Mouse (Mus musculus): ENCODE measurements around the gene Olfr629. TPM values are rescaled to one million over a fixed set of nuclear protein-coding genes. Genes with fewer than 3 reads are reported as not detected.
"Not testable (repeated sequence)": the region's sequence is repeated elsewhere in the genome, so short reads cannot be mapped to it uniquely, and the experiment has no call there.

Gene Olfr629
- polyA plus RNA-seq, 1 experiment: not detected

DNA sequence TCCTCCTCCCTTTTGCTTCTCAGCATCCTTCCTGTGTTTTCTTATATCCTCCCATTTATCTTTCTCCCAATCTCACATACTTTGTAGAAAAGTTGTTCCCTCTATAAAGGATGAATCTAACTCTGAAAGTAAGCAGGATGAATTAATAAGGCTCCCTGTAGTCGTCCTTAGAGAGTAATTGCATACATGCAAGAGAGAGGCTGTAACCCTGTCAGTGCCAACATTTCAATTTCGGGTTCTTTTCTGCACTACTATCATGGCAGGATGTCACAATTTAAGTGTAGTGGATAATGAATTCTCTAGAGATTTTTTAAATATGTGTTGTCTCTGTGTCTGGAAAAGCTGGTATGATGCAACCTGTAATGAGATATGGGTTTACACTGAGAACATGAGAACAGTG lies 12.5 kb upstream of the Olfr629 start, which contains the start of gene Olfr630:
Gene Olfr630 (minus strand): TSS at position 101 of the 400 bp plus-strand sequence.
- TF ChIP-seq CTCF (conservative IDR thresholded peaks at IDR 0.05; ENCODE audit: insufficient read depth, insufficient read length, low read depth, low read length): no peak
- TF ChIP-seq POLR2A (IDR thresholded peaks at IDR 0.05; ENCODE audit: low read depth, low read length): no peak
- no peaks in the 10 kb centered on the region for H3K36me3 ChIP-seq (ENCODE audit: control insufficient read depth, insufficient read depth, low read length)
- H3K27me3 ChIP-seq (replicated peaks; ENCODE audit: control insufficient read depth, insufficient read depth, low read length): no peaks in the 10 kb centered on the region
- DNase-seq: no peak
- H3K4me3 ChIP-seq (ENCODE audit: insufficient read depth, low read depth, low read length): no peak within 1 kb of the TSS
- WGBS: 37% methylated on average over 2 of the region's 2 CpGs
- H3K4me1 ChIP-seq (ENCODE audit: control insufficient read depth, insufficient read depth, low read length): no peaks in the 10 kb centered on the region
- H3K27ac ChIP-seq (ENCODE audit: insufficient read depth, low read depth, low read length): no peak within 1 kb of the TSS

DNA sequence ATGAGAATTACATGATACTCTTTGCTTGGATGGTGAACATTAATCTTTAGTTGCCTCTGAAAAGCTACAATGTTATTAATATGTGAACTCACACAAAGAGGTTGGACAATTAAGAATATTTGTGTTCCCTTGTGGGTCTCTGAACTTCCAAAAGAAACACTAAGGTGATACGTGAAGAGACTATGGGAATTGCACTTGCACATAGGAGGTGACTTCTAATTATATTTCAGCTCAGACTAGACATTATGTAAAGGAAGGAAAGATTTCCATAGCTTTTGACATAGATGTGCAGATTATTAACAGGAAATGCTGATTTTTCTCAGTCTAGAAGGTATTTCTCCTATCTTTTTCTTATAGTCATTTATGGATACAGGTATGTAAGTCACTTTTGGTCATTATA lies 14.7 kb downstream of the Olfr629 start, which contains the start of gene Olfr628:
Gene Olfr628 (plus strand): TSS at position 301 of the 400 bp plus-strand sequence.
- H3K4me1 ChIP-seq (ENCODE audit: control insufficient read depth, insufficient read depth, low read length): no peaks in the 10 kb centered on the region
- H3K4me3 ChIP-seq (ENCODE audit: insufficient read depth, low read depth, low read length): no peak within 1 kb of the TSS
- TF ChIP-seq POLR2A (IDR thresholded peaks at IDR 0.05; ENCODE audit: low read depth, low read length) (no peak), CTCF (conservative IDR thresholded peaks at IDR 0.05; ENCODE audit: insufficient read depth, insufficient read length, low read depth, low read length) (no peak)
- H3K36me3 ChIP-seq (ENCODE audit: control insufficient read depth, insufficient read depth, low read length): no peaks in the 10 kb centered on the region
- DNase-seq: no peak
- no peaks in the 10 kb centered on the region for H3K27me3 ChIP-seq (replicated peaks; ENCODE audit: control insufficient read depth, insufficient read depth, low read length)
- 89% methylated on average over 1 of the region's 1 CpGs for WGBS
- H3K27ac ChIP-seq (ENCODE audit: insufficient read depth, low read depth, low read length): no peak within 1 kb of the TSS

DNA sequence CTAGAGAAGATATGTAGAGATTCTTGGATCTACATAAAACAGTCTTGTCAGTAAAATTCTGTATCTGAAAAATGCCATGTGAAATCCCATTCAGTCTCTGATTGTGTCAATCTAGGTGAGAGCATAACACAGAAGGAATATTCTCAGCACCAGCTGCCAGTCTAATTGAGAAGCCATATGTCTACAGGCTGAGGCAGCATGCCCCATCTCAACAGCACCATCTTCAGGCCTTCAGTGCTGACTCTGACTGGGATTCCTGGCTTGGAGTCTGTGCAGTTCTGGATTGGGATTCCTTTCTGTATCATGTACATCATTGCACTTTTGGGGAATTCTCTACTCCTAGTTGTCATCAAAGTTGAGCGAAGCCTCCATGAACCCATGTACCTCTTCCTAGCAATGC lies 28.3 kb downstream of the Olfr629 start:
- DNase-seq; H3K4me1 ChIP-seq (ENCODE audit: control insufficient read depth, insufficient read depth, low read length); H3K4me3 ChIP-seq (ENCODE audit: insufficient read depth, low read depth, low read length); H3K27ac ChIP-seq (ENCODE audit: insufficient read depth, low read depth, low read length); H3K27me3 ChIP-seq (replicated peaks; ENCODE audit: control insufficient read depth, insufficient read depth, low read length); H3K36me3 ChIP-seq (ENCODE audit: control insufficient read depth, insufficient read depth, low read length): not testable (repeated sequence)
- WGBS: 94% methylated on average over 1 of the region's 1 CpGs

DNA sequence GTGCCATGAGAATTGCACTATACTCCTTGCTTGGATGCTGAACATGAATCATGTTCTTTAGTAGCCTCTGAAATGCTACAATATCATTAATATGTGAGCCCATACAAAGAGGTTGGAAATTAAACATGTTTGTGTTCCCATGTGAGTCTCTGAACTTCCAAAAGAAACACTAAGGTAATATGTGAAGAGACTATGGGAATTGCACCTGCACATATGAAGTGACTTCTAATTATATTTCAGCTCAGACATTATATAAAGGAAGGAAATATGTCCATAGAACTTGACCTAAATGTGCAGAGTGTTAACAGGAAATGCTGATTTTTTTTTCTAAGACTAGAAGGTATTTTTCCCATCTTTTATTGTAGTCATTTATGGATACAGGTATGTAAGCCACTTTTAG lies 30.4 kb downstream of the Olfr629 start, which contains the start of gene Olfr243:
Gene Olfr243 (plus strand): TSS at position 301 of the 400 bp plus-strand sequence.
- no peak for DNase-seq
- H3K27ac ChIP-seq (ENCODE audit: insufficient read depth, low read depth, low read length): no peak within 1 kb of the TSS
- H3K4me1 ChIP-seq (ENCODE audit: control insufficient read depth, insufficient read depth, low read length): no peaks in the 10 kb centered on the region
- no peaks in the 10 kb centered on the region for H3K27me3 ChIP-seq (replicated peaks; ENCODE audit: control insufficient read depth, insufficient read depth, low read length)
- H3K36me3 ChIP-seq (ENCODE audit: control insufficient read depth, insufficient read depth, low read length): no peaks in the 10 kb centered on the region
- TF ChIP-seq CTCF (conservative IDR thresholded peaks at IDR 0.05; ENCODE audit: insufficient read depth, insufficient read length, low read depth, low read length) (no peak), POLR2A (IDR thresholded peaks at IDR 0.05; ENCODE audit: low read depth, low read length) (no peak)
- H3K4me3 ChIP-seq (ENCODE audit: insufficient read depth, low read depth, low read length): no peak within 1 kb of the TSS

DNA sequence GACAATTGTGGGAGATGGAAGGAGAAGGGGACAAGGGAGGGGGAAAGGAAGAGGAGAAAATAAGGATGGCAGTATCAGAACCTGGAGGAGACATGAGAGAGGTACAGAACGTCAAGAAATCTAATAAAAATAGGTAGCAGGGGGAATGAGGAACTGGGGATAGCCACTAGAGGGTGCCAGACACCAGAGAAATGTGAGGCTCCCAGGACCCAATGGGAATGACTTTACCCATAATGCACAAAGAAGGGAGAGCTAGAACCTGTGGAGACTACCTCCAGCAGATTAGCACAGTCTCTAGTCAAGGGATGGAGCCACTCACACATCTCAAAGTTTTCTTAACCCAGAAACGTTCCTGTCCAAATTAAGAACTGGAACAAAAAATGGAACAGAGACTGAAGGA lies 32.7 kb downstream of the Olfr629 start:
- Histone ChIP-seq H3K36me3 (ENCODE audit: control insufficient read depth, insufficient read depth, low read length) (no peaks in the 10 kb centered on the region), H3K27ac (ENCODE audit: insufficient read depth, low read depth, low read length) (no peak overlapping the region), H3K4me3 (ENCODE audit: insufficient read depth, low read depth, low read length) (no peak overlapping the region), H3K27me3 (replicated peaks; ENCODE audit: control insufficient read depth, insufficient read depth, low read length) (no peaks in the 10 kb centered on the region), H3K4me1 (ENCODE audit: control insufficient read depth, insufficient read depth, low read length) (no peaks in the 10 kb centered on the region)
- 26% methylated on average over 2 of the region's 2 CpGs for WGBS
- peak; percentile 28; the same call in 1 of the 2 replicates for TF ChIP-seq CTCF (conservative IDR thresholded peaks at IDR 0.05; ENCODE audit: insufficient read depth, insufficient read length, low read depth, low read length)
- no peak for TF ChIP-seq POLR2A (IDR thresholded peaks at IDR 0.05; ENCODE audit: low read depth, low read length)
- no peak for DNase-seq

DNA sequence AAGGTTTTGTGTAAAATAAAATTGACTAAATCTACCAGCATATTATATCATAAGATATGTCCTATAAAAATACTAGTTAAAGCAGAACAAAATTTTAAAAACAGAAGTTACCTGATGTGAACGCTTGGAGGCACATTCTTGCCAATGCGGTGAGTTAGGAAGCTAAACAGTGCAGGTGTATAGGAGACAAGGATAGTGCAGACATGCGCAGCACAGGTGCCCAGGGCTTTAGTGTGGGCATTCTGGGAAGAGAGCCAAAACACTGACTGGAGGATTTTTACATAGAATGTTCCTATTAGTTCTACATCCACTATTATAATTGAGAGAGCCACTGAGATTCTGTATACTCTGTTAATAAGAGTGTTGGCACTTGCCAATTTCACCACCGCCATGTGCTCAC lies 45.3 kb downstream of the Olfr629 start:
- WGBS: 87% methylated on average over 4 of the region's 4 CpGs
- Histone ChIP-seq H3K4me3 (ENCODE audit: insufficient read depth, low read depth, low read length) (no peak overlapping the region), H3K4me1 (ENCODE audit: control insufficient read depth, insufficient read depth, low read length) (no peaks in the 10 kb centered on the region), H3K36me3 (ENCODE audit: control insufficient read depth, insufficient read depth, low read length) (no peaks in the 10 kb centered on the region), H3K27me3 (replicated peaks; ENCODE audit: control insufficient read depth, insufficient read depth, low read length) (no peaks in the 10 kb centered on the region), H3K27ac (ENCODE audit: insufficient read depth, low read depth, low read length) (no peak overlapping the region)
- no peak for TF ChIP-seq POLR2A (IDR thresholded peaks at IDR 0.05; ENCODE audit: low read depth, low read length)
- no peak for TF ChIP-seq CTCF (conservative IDR thresholded peaks at IDR 0.05; ENCODE audit: insufficient read depth, insufficient read length, low read depth, low read length)
- no peak for DNase-seq

Other genes with a start within 250 kb of the Olfr629 start
- not detected in 2 replicates for gene Olfr609, start 246.9 kb downstream of the Olfr629 start, polyA plus RNA-seq (2012; rRNA removed)
- gene Olfr610, start 232.8 kb downstream of the Olfr629 start, polyA plus RNA-seq (2012; rRNA removed): not detected in 2 replicates
- not detected in 2 replicates for gene Olfr611, start 224.1 kb downstream of the Olfr629 start, polyA plus RNA-seq (2012; rRNA removed)
- not detected in 2 replicates for gene Olfr612, start 202.2 kb downstream of the Olfr629 start, polyA plus RNA-seq (2012; rRNA removed)
- not detected in 2 replicates for gene Olfr613, start 196.9 kb downstream of the Olfr629 start, polyA plus RNA-seq (2012; rRNA removed)
- not detected in 2 replicates for gene Olfr615, start 188.9 kb downstream of the Olfr629 start, polyA plus RNA-seq (2012; rRNA removed)
- gene Olfr616, start 175.8 kb downstream of the Olfr629 start, polyA plus RNA-seq (2012; rRNA removed): not detected in 2 replicates
- not detected in 2 replicates for gene Olfr617, start 171.9 kb downstream of the Olfr629 start, polyA plus RNA-seq (2012; rRNA removed)
- gene Olfr618, start 154.8 kb downstream of the Olfr629 start, polyA plus RNA-seq (2012; rRNA removed): not detected in 2 replicates
- not detected in 2 replicates for gene Olfr619, start 144.4 kb downstream of the Olfr629 start, polyA plus RNA-seq (2012; rRNA removed)
- gene Olfr620, start 132.4 kb downstream of the Olfr629 start, polyA plus RNA-seq (2012; rRNA removed): not detected in 2 replicates
- not detected in 2 replicates for gene Olfr622, start 102.2 kb downstream of the Olfr629 start, polyA plus RNA-seq (2012; rRNA removed)
- gene Olfr623, start 81.2 kb downstream of the Olfr629 start, polyA plus RNA-seq (2012; rRNA removed): not detected in 2 replicates
- gene Olfr624, start 73.8 kb downstream of the Olfr629 start, polyA plus RNA-seq (2012; rRNA removed): not detected in 2 replicates
- gene Olfr625-ps1, start 62.2 kb downstream of the Olfr629 start, polyA plus RNA-seq (2012; rRNA removed): not detected in 2 replicates
- gene Olfr243, start 30.3 kb downstream of the Olfr629 start, polyA plus RNA-seq (2012; rRNA removed): not detected in 2 replicates
- not detected in 2 replicates for gene Olfr628, start 14.6 kb downstream of the Olfr629 start, polyA plus RNA-seq (2012; rRNA removed)
- gene Olfr630, start 12.4 kb upstream of the Olfr629 start, polyA plus RNA-seq (2012; rRNA removed): not detected in 2 replicates
- not detected in 2 replicates for gene Olfr69, start 26.7 kb upstream of the Olfr629 start, polyA plus RNA-seq (2012; rRNA removed)
- gene Olfr68, start 34.8 kb upstream of the Olfr629 start, polyA plus RNA-seq (2012; rRNA removed): not detected in 2 replicates
- gene Olfr67, start 46.9 kb upstream of the Olfr629 start, polyA plus RNA-seq (2012; rRNA removed): not detected in 2 replicates
- 323 and 441 TPM in 2 replicates for gene Hbb-bt, start 69.1 kb upstream of the Olfr629 start, polyA plus RNA-seq (2012; rRNA removed)
- 3,704 and 5,002 TPM in 2 replicates for gene Hbb-bs, start 83.2 kb upstream of the Olfr629 start, polyA plus RNA-seq (2012; rRNA removed)
- not detected in 2 replicates for gene Hbb-bh2, start 95.6 kb upstream of the Olfr629 start, polyA plus RNA-seq (2012; rRNA removed)
- not detected in 2 replicates for gene Hbb-bh1, start 98.2 kb upstream of the Olfr629 start, polyA plus RNA-seq (2012; rRNA removed)
- not detected in 2 replicates for gene Hbb-y, start 108.3 kb upstream of the Olfr629 start, polyA plus RNA-seq (2012; rRNA removed)
- not detected in 2 replicates for gene Olfr66, start 141.3 kb upstream of the Olfr629 start, polyA plus RNA-seq (2012; rRNA removed)
- gene Olfr64, start 149.5 kb upstream of the Olfr629 start, polyA plus RNA-seq (2012; rRNA removed): not detected in 2 replicates
- gene Olfr65, start 158.5 kb upstream of the Olfr629 start, polyA plus RNA-seq (2012; rRNA removed): not detected in 2 replicates
- gene Olfr631, start 183.9 kb upstream of the Olfr629 start, polyA plus RNA-seq (2012; rRNA removed): not detected in 2 replicates
- not detected in 2 replicates for gene Olfr632, start 189.4 kb upstream of the Olfr629 start, polyA plus RNA-seq (2012; rRNA removed)
- not detected in 2 replicates for gene Olfr633, start 199.5 kb upstream of the Olfr629 start, polyA plus RNA-seq (2012; rRNA removed)
- not detected in 2 replicates for gene Olfr635, start 226.2 kb upstream of the Olfr629 start, polyA plus RNA-seq (2012; rRNA removed)